Mouse (Mus musculus): ENCODE data around the gene Pcgf3. TPM values are rescaled to one million over a fixed set of nuclear protein-coding genes. Genes with fewer than 3 reads are reported as not detected.
A peak's percentile ranks its signal among the peaks of the same experiment; 100 is the strongest.

Gene Pcgf3
- polyA plus RNA-seq (2012; rRNA removed): 13.9 and 17.1 TPM in 2 replicates

DNA sequence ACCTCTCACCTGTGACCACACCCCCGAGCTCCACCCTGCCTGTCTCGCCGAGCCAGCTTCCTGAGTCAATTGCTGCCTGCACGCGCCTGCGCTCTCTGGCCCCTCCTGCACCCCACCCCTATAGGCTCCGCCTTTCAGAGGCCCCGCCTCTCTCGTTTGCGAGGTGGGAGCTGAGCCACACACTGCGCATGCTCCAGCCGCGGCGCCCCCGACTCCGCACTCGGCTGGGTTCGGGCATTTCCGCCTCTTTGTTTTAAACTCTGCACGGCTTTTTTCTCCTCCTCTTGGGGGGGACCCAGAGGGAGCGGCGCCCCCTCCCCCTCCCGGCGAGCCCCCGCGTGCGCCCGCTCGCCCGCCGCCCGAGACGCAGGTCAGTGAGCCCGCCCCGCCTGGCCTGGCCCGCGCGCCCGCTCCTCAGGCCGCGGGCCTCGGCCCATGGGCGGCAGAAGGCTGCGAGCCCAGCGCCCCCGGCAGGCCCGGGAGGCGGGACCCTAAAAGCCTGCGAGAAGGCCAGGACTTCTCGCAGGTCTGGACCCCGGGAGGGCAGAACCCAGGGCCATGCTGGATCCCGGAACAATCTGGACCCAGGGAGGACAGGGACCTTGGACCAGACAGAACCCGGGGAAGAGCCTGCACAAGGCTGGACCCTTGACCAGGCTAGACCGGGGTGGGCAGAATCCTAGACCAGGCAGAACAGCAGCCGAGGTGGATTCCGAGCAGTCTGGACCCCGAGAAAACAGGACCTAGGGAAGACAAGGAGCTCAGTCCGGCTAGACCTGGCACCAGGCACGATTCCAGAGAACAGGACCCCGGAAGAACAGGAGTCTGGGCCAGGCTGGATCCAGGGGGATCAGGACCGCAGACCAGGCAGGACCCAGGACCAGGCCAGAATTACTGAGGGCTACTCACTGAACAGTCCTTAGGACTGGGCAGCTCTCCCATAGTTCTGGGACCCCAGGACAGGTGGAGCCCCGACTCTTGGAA, at the start of gene Pcgf3:
Gene Pcgf3 (plus strand): TSS at position 151 of the 984 bp plus-strand sequence.
- peak; percentile 90 for DNase-seq (ENCODE audit: low spot score)

DNA sequence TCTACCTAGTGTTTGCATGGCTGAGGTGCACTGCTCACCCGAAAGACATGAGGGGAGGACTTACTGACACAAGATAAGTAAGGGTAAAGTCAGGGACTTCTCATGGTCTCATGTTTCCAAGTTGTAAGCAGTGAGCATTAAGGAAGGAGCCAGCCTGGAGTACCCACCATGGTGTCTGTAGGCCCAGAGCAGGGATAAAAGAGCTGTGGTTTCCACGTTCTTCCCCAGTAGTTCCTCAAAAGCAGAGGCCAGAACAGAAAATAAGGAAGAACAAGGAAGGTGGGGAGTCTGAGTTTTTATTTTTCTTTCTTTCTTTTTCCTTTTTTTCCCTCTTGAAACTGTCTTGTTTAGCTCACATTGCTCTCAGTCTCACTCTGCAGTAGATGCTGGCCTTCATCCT, 46.3 kb upstream of the Pcgf3 start:
- DNase-seq (ENCODE audit: low spot score): no peak

DNA sequence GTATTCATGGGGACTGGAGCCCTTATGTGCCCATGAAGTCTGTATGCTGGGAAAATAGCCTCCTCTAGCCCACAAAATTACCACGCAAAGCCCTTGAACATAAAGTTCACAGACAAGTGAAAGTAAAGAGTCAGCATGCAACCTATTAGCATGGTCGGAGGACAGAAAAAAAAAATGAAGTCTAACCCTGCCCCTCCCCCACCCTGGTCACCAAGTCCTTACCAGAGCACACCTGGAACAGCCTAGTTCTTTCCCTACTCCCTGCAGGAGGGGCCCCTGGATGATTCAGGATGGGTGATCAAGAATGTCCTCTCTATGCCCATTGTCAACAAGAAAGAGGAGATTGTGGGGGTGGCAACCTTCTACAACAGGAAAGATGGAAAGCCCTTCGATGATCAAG, 38.3 kb upstream of the Pcgf3 start:
- DNase-seq (ENCODE audit: low spot score): no peak

DNA sequence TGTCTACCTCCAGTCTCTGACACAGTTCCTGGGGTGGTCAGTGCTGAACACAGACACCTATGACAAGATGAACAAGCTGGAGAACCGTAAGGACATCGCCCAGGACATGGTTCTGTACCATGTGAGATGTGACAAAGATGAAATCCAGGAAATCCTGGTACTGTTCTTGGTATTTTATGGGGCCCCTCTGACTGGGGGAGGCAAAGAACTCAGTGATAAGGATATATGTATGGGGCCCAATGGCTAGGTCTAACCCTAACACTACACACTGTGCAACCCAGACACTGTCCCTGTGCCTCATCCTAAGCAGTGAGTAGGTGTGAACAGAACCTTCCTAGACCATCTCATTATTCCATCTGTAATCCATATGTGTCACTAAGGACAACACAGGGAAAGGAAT, 37.6 kb upstream of the Pcgf3 start:
- no peak for DNase-seq (ENCODE audit: low spot score)

DNA sequence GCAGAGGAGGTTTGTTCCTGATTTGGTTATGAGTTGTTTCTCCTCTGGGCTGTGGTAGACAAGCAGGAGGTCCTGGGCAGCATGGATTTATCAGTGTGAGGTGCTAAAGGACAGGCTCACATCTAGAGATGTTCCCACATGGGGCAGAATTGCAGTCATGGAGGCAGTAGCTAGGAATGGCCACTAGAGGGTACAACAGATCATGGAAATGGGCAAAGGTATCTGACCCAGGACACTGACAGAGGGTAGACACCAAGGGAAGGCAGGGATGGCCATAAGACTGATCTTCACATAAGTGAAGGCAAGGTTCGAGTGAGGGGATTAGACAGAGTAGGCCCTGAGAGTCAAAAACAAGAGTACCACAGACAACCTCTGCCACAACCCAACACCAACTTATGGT, 33.8 kb upstream of the Pcgf3 start:
- DNase-seq (ENCODE audit: low spot score): no peak

DNA sequence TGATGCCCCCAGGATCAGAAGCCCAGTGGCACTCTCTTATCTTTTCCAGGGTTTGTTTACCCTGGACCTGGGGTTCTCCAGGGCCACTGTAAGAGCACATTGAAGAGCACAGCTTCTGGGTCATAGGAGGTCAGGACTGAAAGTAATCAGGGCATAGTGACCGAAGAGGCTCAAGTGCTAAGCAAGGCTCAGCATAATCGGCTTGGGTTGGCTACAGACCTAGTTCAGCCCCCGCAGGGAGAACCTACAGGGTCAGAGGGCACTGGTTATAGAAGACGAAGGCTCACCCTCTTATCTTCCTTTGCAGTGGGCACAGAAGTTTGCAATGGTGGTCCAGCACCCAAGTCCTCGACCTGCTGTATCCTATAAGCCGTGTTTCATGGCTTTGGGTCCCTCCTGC, 29.8 kb upstream of the Pcgf3 start:
- no peak for DNase-seq (ENCODE audit: low spot score)

DNA sequence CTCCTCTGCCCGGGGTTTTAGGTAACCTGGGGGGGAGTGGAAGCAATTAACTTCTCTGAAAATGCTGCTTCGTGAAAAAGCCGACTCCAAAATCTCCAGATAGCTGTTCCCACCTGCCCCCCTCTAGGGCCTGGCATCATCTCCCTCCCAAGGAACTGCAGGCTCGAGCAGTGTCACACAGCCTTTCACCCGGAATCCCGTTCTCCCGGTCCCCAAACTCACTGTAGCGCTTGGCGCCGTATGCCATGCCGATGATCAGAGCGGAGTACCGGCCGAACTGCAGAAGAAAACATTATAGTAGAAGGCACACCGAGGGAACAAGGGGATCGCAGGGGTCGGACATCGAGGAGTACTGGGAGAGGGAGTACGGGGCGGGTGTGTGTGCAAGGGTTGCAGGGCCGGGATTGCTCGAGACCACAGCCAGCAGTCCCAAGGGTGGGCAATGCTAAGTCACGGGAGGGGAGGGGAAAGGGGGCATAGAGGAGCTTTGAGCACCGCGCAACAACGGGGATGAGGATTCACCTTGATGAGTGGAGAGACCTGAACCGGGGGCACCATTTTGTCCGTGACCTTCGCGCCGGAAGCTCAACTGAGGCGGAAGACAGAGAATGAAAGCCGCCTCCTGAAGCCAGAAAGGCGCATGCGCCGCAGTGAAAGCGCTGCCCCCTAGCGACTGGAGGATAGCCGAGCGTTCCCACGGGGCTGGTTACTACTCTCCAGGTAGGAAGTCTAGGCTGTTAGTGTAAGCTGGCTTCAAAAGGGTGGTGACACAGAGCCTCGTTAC, 27.0 kb upstream of the Pcgf3 start, which contains the start of gene Atp5k:
Gene Atp5k (minus strand): TSS at position 645 of the 784 bp plus-strand sequence.
- DNase-seq (ENCODE audit: low spot score): peak; percentile 86

DNA sequence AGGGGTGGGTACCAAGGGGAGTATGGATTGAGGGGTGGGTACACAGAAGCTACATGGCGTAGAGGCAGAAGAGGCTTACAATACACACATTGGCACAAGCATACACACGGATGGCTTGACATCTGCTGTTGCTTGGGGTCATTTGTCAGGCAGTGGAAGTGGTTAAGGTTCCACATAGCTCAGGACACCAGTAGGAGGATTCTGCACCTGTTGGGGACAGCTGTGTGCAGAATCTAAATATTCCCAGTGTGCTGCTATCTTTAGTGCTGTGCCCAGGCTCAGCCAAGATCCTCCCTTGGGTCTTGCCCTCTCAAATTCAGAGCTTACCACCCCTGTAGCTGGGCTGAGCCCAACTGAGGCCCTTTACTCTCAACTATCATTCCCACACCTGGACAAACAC, 24.9 kb upstream of the Pcgf3 start:
- DNase-seq (ENCODE audit: low spot score): no peak

DNA sequence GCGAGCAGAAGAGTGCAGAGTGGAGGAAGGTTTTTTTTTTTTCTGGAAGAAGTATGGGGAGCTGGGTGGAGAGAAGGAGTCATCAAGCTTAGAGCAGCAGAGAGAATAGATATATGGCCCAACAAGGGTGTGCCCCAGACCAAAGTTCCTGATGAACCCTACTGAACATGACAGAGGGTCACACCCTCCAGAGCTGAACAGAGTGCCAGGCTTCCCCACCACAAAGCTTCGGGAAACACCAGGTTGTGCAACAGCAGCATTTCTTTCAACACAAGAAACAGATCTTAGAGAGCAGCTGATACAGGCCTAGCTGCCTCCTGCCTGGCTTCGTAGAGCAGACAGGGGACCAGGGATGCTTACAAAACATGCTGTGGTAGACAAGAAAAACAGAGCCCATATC, 14.1 kb upstream of the Pcgf3 start:
- no peak for DNase-seq (ENCODE audit: low spot score)

DNA sequence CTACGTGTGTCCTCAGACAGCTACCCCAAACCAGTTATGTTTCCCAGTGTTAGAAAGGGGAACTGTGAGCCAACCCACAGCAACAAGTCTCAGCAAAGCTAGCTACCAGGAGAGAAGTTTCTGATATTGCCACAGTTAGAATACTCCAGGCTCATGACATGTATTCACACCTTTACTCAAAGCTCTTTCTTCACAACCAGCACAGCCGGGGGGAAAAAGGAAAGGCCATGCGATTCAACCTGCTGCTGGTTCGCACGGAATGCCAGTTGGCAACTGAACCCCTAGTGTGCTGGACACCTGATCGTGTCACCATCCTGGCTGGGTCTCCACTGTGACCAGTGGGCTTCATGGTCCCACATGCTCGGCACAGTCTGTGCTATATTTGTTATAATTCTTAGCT, 13.2 kb upstream of the Pcgf3 start:
- no peak for DNase-seq (ENCODE audit: low spot score)

DNA sequence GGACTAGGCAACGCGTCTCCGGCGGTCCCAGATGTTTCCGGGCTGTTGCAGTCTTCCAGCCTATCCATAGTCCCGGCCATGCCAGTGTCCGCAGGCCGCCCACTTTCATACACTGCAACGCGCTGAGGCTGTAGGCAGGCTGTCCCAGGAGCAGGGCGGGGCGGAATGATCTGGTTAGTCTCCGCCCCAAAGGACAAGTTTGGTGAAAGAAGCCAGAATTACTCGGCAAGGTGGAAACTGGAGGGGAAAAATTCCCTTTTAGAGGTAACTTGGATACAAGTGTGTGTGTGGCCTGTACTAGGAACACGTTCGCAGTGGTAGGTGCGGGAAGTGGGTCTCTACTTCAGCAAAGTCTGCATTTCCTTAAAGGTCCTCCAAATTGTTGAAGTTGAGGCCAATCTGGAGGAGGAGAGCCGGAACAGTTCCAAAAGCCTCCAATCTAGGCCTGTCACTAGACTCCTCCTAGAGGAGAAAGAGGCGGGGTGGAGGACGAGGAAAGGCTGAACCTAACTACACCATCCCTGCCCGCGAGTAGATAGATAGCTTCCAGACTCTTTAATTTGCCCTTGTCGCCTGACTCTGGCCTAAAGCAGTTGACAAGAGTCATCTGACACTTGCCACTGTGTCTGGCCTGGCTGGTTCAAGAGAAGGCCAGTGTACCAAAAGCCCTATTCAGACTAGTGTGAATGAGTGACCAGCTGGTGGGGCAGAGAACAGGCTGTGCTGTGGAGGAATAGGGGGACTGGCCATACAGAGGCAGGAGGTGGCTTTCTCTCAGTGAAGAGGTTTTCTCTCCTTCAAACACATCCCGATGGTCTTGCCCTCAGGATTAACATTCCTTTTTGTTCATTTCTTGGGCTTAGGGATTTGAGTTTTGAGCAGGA, 12.0 kb upstream of the Pcgf3 start, which contains the start of gene Mfsd7a:
Gene Mfsd7a (minus strand): TSS at position 107 of the 884 bp plus-strand sequence.
- peak; percentile 59 for DNase-seq (ENCODE audit: low spot score)

DNA sequence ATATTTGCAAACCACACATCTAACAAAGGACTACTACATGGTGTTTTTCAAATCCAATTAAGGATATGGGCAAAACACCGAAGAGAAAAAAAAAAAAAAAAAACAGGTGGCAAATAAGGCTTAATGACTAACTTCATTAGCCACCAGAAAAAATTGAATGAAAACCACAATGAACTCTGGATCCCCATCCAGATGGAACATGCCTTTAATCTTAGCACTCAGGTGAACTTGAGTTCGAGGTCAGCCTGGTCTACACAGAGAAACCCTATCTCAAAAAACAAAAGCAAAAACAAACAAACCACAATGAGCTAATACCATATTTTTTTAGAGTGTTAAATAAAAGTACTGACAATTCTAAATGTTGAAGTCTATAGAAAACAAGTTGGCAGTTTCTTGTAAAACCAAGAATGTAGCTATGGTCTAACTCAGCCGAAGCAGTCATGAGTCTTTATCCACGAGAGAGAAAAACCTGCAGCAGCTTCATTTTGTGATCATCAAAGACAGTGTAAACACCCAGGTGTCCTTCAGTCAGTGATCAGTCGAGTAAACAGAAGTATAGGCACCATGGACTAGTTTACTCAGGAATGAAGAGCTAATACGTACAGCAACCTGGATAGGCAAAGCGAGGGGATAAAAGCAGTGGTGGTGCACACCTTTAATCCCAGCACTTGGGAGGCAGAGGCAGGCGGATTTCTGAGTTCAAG, 10.0 kb upstream of the Pcgf3 start:
- DNase-seq (ENCODE audit: low spot score): no peak

DNA sequence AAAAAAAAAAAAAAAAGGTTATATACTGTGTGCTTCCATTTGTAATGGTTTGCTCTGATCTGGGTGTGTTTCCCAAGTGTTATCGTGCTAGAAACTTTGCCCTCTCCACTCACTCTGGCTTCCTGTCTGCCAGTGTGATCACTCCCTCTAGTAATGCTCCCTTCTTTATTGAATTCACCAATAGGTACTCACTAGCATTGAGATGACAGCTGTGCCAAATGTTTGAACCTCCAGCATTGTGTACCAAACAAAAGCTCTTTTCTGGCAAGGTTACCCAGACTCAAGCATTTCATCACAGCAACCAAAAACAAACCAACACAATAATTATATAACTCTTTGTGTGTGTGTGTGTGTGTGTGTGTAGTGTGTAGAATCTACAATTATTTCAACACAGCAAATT, 9.4 kb upstream of the Pcgf3 start:
- no peak for DNase-seq (ENCODE audit: low spot score)

DNA sequence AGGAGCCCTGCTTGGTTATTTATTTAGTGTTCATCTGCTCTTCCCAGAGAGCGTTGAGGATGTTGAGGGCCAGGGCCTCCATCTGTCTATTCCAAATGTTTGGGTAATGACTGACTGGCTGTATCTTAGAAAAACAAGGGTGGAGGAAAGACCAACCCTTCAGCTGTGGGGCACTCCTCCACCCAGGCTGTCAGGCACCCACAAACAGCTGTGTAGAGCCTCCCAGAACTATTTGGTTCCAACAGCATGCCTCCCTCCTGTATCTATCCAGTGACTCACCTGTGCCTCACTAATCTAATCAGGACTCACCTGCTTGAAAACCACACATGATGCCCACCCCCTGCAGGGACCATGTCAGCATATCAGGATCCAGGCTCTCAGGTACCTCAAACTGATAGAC, 8.6 kb upstream of the Pcgf3 start:
- DNase-seq (ENCODE audit: low spot score): no peak

DNA sequence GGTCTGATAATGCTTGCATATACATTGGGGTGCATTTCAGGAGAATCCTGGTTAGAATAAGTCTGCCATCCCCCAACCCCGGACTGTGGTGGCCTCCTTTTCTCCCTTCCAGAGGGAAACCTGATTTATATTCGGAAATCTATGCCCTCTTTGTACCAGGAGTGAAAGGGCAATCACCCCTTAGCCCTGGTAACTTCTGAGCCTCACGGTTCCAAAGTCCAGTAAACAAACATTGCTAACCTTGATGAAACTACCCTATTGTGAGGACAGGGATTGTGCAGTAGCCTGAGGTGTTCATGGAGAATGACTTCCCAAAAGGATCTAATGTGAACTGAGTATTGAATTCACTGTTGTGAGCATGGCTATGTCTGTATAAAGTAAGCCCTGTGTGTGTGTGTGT, 6.9 kb upstream of the Pcgf3 start:
- DNase-seq (ENCODE audit: low spot score): no peak

DNA sequence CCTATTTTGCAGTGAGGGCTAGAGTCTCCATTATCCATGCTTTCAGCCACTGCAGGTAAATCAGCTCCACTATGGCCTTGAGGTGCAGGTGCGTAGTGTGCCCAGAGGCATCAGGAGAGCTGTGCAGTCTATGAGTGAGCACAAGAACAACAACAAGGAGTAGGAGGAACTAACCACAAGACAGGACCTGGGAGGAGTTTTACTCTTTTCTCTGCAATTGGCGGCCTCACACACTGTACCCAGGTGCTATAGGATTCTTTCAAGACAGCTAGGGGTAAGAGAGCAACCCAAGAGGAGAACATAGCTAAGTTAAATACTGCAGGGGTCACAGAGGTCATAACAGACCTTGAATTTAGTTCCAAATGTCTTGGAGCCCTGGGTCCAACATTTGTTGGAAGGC, 2.3 kb upstream of the Pcgf3 start:
- no peak for DNase-seq (ENCODE audit: low spot score)

DNA sequence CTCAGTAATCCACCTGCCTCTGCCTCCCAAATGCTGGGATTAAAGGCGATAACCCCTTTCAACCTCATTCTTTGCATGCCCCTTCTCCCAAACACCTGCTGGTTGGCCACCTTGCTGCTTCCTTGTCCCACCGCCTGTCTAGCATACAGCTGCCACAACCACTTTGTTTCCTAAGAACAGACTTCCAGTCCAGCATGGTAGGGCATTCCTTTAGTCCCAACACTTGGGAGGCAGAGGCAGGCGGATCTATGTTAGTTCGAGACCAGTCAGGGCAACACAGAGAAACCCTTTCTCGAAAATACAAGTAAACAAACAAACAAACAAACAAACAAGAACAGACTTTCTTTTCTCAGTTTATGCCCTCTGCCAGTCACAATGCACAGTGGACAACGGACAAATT, 571 bp upstream of the Pcgf3 start:
- no peak for DNase-seq (ENCODE audit: low spot score)

DNA sequence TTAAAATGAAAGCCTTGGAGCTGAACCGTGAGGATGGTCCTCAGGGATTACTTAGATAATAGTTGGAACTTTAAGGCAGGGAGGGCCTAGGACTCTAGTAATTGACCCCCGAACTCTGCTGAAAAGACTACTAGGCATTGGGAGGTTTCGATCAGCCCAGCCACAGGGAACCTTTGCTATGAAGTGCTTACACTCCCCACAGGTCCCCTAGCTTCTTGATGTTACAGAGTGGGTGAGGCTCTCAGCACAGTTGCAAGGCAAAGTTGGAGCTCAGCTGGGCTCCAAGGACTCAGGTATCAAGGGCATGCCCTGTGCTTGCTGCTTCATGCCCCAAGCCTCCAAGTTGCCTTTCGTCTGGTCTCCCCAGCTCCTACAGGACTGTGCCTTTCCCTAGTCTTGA, 1.4 kb downstream of the Pcgf3 start:
- no peak for DNase-seq (ENCODE audit: low spot score)

DNA sequence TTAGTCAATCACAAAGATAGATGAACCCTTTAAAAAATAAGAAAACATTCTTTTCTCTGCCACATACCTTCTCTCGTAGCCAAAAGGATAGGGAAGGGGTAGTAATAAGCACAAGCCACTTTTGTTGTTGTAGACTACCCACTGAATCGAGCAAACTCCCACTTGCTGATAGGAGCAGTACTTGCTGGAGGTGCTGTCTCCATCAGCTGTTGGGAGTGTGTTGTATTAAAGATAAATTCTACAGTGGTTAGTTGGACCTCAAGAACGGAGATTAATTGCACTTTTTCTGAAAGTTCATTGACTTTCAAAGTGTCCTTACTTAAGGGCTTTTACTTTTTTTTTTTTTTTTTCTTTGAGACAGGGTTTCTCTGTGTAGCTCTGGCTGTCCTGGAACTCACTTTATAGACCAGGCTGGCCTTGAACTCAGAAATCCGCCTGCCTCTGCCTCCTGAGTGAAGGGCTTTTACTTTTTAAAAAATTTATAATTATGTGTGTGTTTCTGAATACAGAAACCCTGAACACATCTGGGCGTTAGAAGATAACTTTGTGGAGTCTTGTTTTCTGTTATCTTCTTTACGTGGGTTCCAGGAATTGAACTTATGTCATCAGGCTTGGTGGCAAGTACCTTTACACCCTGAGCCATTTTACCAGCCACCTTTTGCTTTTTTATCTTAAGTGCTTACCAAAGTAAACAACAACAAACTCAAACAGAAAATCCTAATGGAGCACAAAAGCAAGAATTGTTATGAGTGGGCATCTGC, 4.3 kb downstream of the Pcgf3 start:
- no peak for DNase-seq (ENCODE audit: low spot score)

DNA sequence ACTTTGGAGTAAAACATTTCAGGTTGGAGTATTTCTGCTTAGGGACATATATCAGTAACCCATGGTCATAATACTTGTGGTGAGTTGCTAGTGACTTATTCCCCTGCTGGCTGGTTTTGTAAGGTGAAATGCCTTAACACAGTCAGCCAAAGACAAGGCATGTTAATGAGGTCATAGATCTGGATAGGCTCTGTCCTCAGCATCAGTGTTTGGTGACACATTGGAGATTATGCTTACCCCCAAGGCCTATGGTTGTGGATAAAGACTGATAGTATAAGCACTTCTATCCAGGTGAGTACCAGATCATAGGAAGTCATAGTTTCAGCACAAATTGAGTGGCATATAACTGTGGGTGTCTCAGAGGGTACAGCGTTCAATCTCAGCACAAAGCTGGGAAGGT, 5.6 kb downstream of the Pcgf3 start:
- DNase-seq (ENCODE audit: low spot score): no peak
